Mouse (Mus musculus) olfactory bulb, adult 2 months (tissue): ENCODE measurements around the gene Mgmt.

ENCODE experiments used
- CTCF ChIP-seq: fragments of 200-500 bp; IDR thresholded peaks from 2 replicates; pipeline ENCODE4 v1.5.1; 2012; ENCODE audit warnings: low read depth, mild to moderate bottlenecking, low read length, moderate library complexity; ENCODE audit not compliant: insufficient read depth
- POLR2A ChIP-seq: fragments of 200-500 bp; IDR thresholded peaks from 2 replicates; pipeline ENCODE4 v1.6.1; 2012; ENCODE audit warnings: mild to moderate bottlenecking, low read depth, low read length, moderate library complexity; ENCODE audit not compliant: insufficient read depth

DNA sequence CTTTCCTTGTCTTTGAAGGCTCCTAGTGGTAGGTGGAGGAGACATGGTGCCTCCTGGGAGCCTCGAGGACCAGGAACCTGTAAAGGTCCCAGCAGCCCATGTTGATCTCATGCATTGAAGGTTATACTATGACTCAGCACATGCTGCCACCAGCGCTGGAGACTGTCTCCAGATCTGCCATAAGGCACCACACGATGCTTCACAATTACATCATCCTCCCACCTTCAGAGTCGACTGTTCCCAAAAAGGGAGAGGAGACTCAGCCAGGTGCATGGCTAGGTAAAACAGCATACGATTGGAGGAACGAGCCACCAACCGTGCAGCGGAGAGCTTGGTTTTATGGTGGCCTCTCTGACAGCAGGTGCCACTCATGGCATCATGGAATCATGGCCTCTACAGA is 234.3 kb downstream of the Mgmt start:
- TF ChIP-seq CTCF (no peak), POLR2A (no peak)
